Mouse (Mus musculus) CD4-positive naive resting alpha-beta T cell, adult 76 days (primary cell): ENCODE results near the gene Sorcs2. TPM values are rescaled to one million over a fixed set of nuclear protein-coding genes. Genes with fewer than 3 reads are reported as not detected.

Source experiments
- total RNA-seq: library from RNA; stranded (reverse); gene quantifications from one replicate; pipeline ENCODE4 v1.2.4, GENCODE M21; 2023

Gene Sorcs2
- 11.3 TPM for total RNA-seq

GRCm38 (mm10) chr5:36397837-36398282, at the start of gene Sorcs2:
TSS of gene Sorcs2 (minus strand) at chr5:36398139.

GRCm38 (mm10) chr5:36203916-36204315, 194.0 kb downstream of the Sorcs2 start, which contains the start of gene Psapl1:
TSS of gene Psapl1 (plus strand) at chr5:36204021.

Other genes starting within 250 kb of the Sorcs2 start
- not detected for gene Psapl1, start 194.1 kb downstream of the Sorcs2 start, total RNA-seq
- gene Grpel1, start 66.9 kb upstream of the Sorcs2 start, total RNA-seq = 32.0 TPM
- gene Tada2b, start 86.1 kb upstream of the Sorcs2 start, total RNA-seq = 23.4 TPM
- gene Ccdc96, start 86.4 kb upstream of the Sorcs2 start, total RNA-seq = 0.35 TPM
- gene Tbc1d14, start 195.1 kb upstream of the Sorcs2 start, total RNA-seq = 90.8 TPM